Mouse (Mus musculus): ENCODE measurements around the gene Unc13b.

- TF ChIP-seq FOSL1 (IDR thresholded peaks at IDR 0.05; ENCODE audit: insufficient read depth, low read length, poor library complexity, severe bottlenecking), result no peak
- no peak for TF ChIP-seq MAX (IDR thresholded peaks at IDR 0.05)
These were observed 20.7 kb upstream of the Unc13b start for GRCm38 (mm10) chr4:43037860-43038566.
